Mouse (Mus musculus) MEL (cell line): Measurements from ENCODE around the gene Itgam. TPM values are rescaled to one million over a fixed set of nuclear protein-coding genes. Genes with fewer than 3 reads are reported as not detected.

ENCODE experiments used
- DNase-seq: peaks from one replicate; pipeline ENCODE4 v3.0.0; 2011; ENCODE audit warnings: low read depth, low spot score
- H3K27ac ChIP-seq: 2 replicates; pipeline ENCODE4 v1.5.1; 2012; ENCODE audit warnings: low read depth, mild to moderate bottlenecking, control low read depth, low read length, moderate library complexity; ENCODE audit not compliant: control insufficient read depth
- H3K27me3 ChIP-seq, 2 experiments: fragments of 150-350 bp in 1 of 2; sonication (generic) in 1 of 2; 2 replicates each; pipeline ENCODE4 v1.6.1; 2012; ENCODE audit warnings: low read length in 2 of 2, mild to moderate bottlenecking in 2 of 2, improper control_type of control experiment in 1 of 2, moderate library complexity in 1 of 2; ENCODE audit not compliant: insufficient read depth in 2 of 2, control insufficient read depth in 1 of 2
- H3K36me3 ChIP-seq, 2 experiments: 2 replicates each; pipeline ENCODE4 v1.6.1; 2012 to 2014; ENCODE audit warnings: low read length in 2 of 2, improper control_type of control experiment in 1 of 2, inconsistent platforms in 1 of 2, mild to moderate bottlenecking in 1 of 2; ENCODE audit not compliant: insufficient read depth in 2 of 2, control insufficient read depth in 1 of 2
- H3K4me1 ChIP-seq, 2 experiments: fragments of 150-350 bp in 1 of 2; sonication (generic) in 1 of 2; 2 replicates each; pipeline ENCODE4 v1.6.1; 2012; ENCODE audit warnings: low read length in 2 of 2, improper control_type of control experiment in 1 of 2, mild to moderate bottlenecking in 1 of 2; ENCODE audit not compliant: insufficient read depth in 2 of 2, control insufficient read depth in 1 of 2
- H3K4me3 ChIP-seq, 2 experiments: fragments of 150-350 bp in 1 of 2; sonication (generic) in 1 of 2; 2 replicates each; pipeline ENCODE4 v1.5.1; 2012; ENCODE audit warnings: low read depth in 2 of 2, low read length in 2 of 2, mild to moderate bottlenecking in 2 of 2, moderate library complexity in 2 of 2, control low read depth in 1 of 2, improper control_type of control experiment in 1 of 2; ENCODE audit not compliant: control insufficient read depth in 1 of 2, insufficient read depth in 1 of 2
- H3K79me2 ChIP-seq: 2 replicates; pipeline ENCODE4 v1.6.1; 2012; ENCODE audit warnings: mild to moderate bottlenecking, low read length, moderate library complexity; ENCODE audit not compliant: control insufficient read depth, poor library complexity, insufficient read depth
- H3K9ac ChIP-seq: 2 replicates; pipeline ENCODE4 v1.6.1; 2012; ENCODE audit warnings: low read depth, mild to moderate bottlenecking, control low read depth, low read length, moderate library complexity; ENCODE audit not compliant: control insufficient read depth, poor library complexity, severe bottlenecking
- H3K9me3 ChIP-seq: fragments of 150-350 bp; sonication (generic); replicated peaks from 2 replicates; pipeline ENCODE4 v1.6.1; 2012; ENCODE audit warnings: mild to moderate bottlenecking, low read length, improper control_type of control experiment, moderate library complexity; ENCODE audit not compliant: insufficient read depth
- CHD2 ChIP-seq: IDR thresholded peaks from 2 replicates; pipeline ENCODE4 v1.6.1; 2011; ENCODE audit warnings: low read length, improper control_type of control experiment
- ETS1 ChIP-seq: IDR thresholded peaks from 2 replicates; pipeline ENCODE4 v1.6.1; 2012; ENCODE audit warnings: low read depth, mild to moderate bottlenecking, inconsistent platforms, low read length, improper control_type of control experiment, moderate library complexity
- MAZ ChIP-seq: IDR thresholded peaks from 2 replicates; pipeline ENCODE4 v1.6.1; 2012; ENCODE audit warnings: low read depth, mild to moderate bottlenecking, inconsistent platforms, low read length, improper control_type of control experiment
- MXI1 ChIP-seq: IDR thresholded peaks from 2 replicates; pipeline ENCODE4 v1.6.1; 2011; ENCODE audit warnings: mild to moderate bottlenecking, low read depth, low read length, improper control_type of control experiment
- MYB ChIP-seq: IDR thresholded peaks from 2 replicates; pipeline ENCODE4 v1.6.1; 2011; ENCODE audit warnings: mild to moderate bottlenecking, low read depth, low read length, improper control_type of control experiment
- MYC ChIP-seq: IDR thresholded peaks from 2 replicates; pipeline ENCODE4 v1.6.1; 2011; ENCODE audit warnings: low read depth, mild to moderate bottlenecking, low read length, improper control_type of control experiment, moderate library complexity
- NELFE ChIP-seq: IDR thresholded peaks from 2 replicates; pipeline ENCODE4 v1.6.1; 2011; ENCODE audit warnings: low read depth, low read length, improper control_type of control experiment
- POLR2A ChIP-seq, 2 experiments: IDR thresholded peaks; 2 replicates each; pipeline ENCODE4 v1.6.1; 2011 to 2012; ENCODE audit warnings: low read length in 2 of 2, mild to moderate bottlenecking in 2 of 2, control low read depth in 1 of 2, improper control_type of control experiment in 1 of 2, low read depth in 1 of 2, moderate library complexity in 1 of 2; ENCODE audit not compliant: control insufficient read depth in 1 of 2, insufficient read depth in 1 of 2, poor library complexity in 1 of 2
- POLR2AphosphoS5 ChIP-seq: IDR thresholded peaks from 2 replicates; pipeline ENCODE4 v1.6.1; 2012; ENCODE audit warnings: low read depth, borderline replicate concordance, mild to moderate bottlenecking, inconsistent platforms, low read length, moderate library complexity, mixed read lengths
- SIN3A ChIP-seq: IDR thresholded peaks from 2 replicates; pipeline ENCODE4 v1.6.1; 2012; ENCODE audit warnings: low read length, improper control_type of control experiment, inconsistent platforms
- TAL1 ChIP-seq: IDR thresholded peaks from 2 replicates; pipeline ENCODE4 v1.6.1; 2012; ENCODE audit warnings: mild to moderate bottlenecking, inconsistent platforms, low read length, moderate library complexity, mixed read lengths
- TBP ChIP-seq: IDR thresholded peaks from 2 replicates; pipeline ENCODE4 v1.8.0; 2011; ENCODE audit warnings: low read depth, low read length, improper control_type of control experiment
- UBTF ChIP-seq: IDR thresholded peaks from 2 replicates; pipeline ENCODE4 v1.6.1; 2012; ENCODE audit warnings: low read depth, mild to moderate bottlenecking, inconsistent platforms, low read length, improper control_type of control experiment, moderate library complexity, borderline replicate concordance; ENCODE audit not compliant: insufficient read depth
- USF2 ChIP-seq, 2 experiments: IDR thresholded peaks; 2 replicates each; pipeline ENCODE4 v1.6.1; 2011 to 2012; ENCODE audit warnings: improper control_type of control experiment in 2 of 2, low read length in 2 of 2, borderline replicate concordance in 1 of 2, inconsistent platforms in 1 of 2, low read depth in 1 of 2, mild to moderate bottlenecking in 1 of 2; ENCODE audit not compliant: insufficient read depth in 1 of 2
- ZNF384 ChIP-seq: IDR thresholded peaks from 2 replicates; pipeline ENCODE4 v1.6.1; 2012; ENCODE audit warnings: low read depth, mild to moderate bottlenecking, inconsistent platforms, low read length, improper control_type of control experiment
- polyA plus RNA-seq, 2 experiments: library from polyadenylated mRNA; stranded (reverse) in 1 of 2; unstranded in 1 of 2; fragments of >175 nt in 1 of 2; fragments of >200 nt in 1 of 2; gene quantifications; 2 replicates each; pipeline versions ENCODE4 v1.2.1 to v1.2.4; 2012; ENCODE audit warnings: low replicate concordance in 2 of 2, low read depth in 1 of 2; ENCODE audit not compliant: insufficient read length in 2 of 2, insufficient read depth in 1 of 2, missing spikeins in 1 of 2
- total RNA-seq: library from RNA; depleted of rRNA; stranded (reverse); fragments of 300-350 nt; gene quantifications from 2 replicates; pipeline ENCODE4 v1.2.3, GENCODE M21; 2012

Gene Itgam
- total and polyA plus RNA-seq, 3 experiments, result not detected

DNA sequence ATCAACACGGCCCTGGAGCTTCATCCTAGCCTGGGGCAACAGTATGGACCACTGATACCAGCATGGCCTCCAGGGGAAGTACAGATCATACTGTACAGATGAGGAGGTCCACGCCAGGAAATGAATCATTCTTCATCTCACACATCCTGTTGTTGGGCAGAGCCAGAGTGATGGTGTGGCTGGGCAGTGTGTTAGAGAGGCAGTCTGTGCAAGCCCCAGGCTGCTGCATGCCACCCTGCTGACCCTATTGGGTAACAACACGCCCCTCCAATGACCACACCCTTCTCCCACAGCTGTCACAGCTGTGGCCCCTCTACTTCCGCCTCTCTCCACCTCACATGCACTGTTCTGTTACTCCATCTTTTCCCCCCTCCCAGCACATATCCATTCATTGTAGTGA is 11.7 kb upstream of the Itgam start:
- no peak for TF ChIP-seq CHD2
- peak; percentile 14; the same call in 1 of the 2 replicates for TF ChIP-seq ETS1
- 0 out of 2 replicates have a peak, but pooled peaks have one; percentile 35 for TF ChIP-seq MYC
- TF ChIP-seq TBP, result no peak
- TF ChIP-seq, all 39 proteins: peak for 2
- Histone ChIP-seq H3K27me3 (peaks cover 0 to 3% of the 10 kb centered on the region in 2 experiments; a peak in 2 of 4 replicates), H3K4me3 (no peak overlapping the region), H3K9ac (no peak overlapping the region), H3K4me1 (peaks cover 14 to 29% of the 10 kb centered on the region in 2 experiments), H3K9me3 (no peaks in the 10 kb centered on the region), H3K36me3 (peaks cover 0 to 28% of the 10 kb centered on the region in 2 experiments; a peak in 2 of 4 replicates), H3K27ac (no peak overlapping the region), H3K79me2 (no peaks in the 10 kb centered on the region)
- peak; percentile 38 for DNase-seq

DNA sequence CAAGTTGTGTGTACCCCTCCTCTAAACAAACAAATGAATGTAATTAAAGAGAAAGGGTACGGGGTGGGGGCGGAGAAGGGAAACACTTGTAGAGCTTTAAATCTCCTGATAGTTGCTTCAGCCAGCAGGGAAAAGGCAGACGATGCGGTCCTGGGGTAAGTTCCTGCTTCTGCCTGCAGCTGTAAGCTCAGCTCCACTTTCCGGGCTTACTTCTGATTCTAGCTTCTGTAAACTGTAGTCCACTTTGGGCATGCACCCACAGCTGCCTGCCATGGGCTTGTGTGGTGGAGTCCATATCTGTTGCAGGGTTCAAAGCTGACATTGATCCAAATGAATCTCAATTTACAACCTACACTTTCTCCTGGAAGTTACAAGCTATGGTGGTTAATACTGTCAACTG is 9.4 kb upstream of the Itgam start:
- H3K4me1 ChIP-seq, result peaks cover 9 to 22% of the 10 kb centered on the region in 2 experiments
- H3K36me3 ChIP-seq, result peaks cover 0 to 24% of the 10 kb centered on the region in 2 experiments; a peak in 2 of 4 replicates
- no peaks in the 10 kb centered on the region for H3K79me2 ChIP-seq
- TF ChIP-seq NELFE, result no peak
- no peak for TF ChIP-seq MAZ
- no peak for TF ChIP-seq USF2 (IDR thresholded peaks at IDR 0.05; ENCODE audit: borderline replicate concordance in 1 of 2, insufficient read depth in 1 of 2, low read depth in 1 of 2, low read length in 2 of 2)
- TF ChIP-seq POLR2AphosphoS5, result no peak
- TF ChIP-seq MYB, result no peak
- TF ChIP-seq UBTF, result no peak
- TF ChIP-seq, all 39 proteins: peak for 0
- Histone ChIP-seq H3K4me3 (no peak overlapping the region), H3K9me3 (no peaks in the 10 kb centered on the region), H3K27me3 (peaks cover 4 to 8% of the 10 kb centered on the region in 2 experiments; a peak in 3 of 4 replicates), H3K9ac (no peak overlapping the region), H3K27ac (no peak overlapping the region)
- no peak for DNase-seq

DNA sequence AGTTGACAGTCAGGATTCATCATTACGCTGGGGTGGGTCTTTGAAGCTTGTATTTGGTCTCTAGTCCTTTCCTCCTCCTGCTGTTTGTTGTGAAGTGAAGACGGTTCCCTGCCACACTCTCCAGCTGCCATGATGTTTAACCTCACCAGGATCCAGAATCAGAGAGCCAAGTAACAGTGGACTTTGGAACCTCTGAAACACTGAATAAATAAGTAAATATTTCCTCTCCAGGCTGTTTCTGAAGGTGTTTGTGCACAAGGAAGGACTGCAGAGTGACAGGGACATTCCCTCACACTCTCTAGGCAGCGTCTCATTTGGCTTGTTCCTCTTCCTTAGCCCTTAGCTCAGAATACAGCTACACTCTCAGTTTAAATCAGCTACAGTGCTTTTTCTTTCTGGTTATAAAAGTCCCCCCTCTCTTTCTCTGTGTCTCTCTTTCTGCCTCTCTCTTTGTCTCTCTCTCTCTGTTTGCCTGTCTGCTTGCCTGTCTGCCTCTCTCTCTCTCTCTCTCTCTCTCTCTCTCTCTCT is 5.5 kb upstream of the Itgam start:
- Histone ChIP-seq H3K9me3 (no peaks in the 10 kb centered on the region), H3K4me1 (no peaks in the 10 kb centered on the region)
- DNase-seq, result no peak
- TF ChIP-seq SIN3A (no peak), ZNF384 (no peak), POLR2A (IDR thresholded peaks at IDR 0.05; ENCODE audit: control insufficient read depth in 1 of 2, insufficient read depth in 1 of 2, low read depth in 1 of 2, low read length in 2 of 2, poor library complexity in 1 of 2) (no peak), MYB (no peak), MXI1 (no peak), TAL1 (no peak)
- TF ChIP-seq, all 39 proteins: peak for 0
- Histone ChIP-seq H3K36me3 (no peaks in the 10 kb centered on the region), H3K27ac (no peak overlapping the region), H3K4me3 (no peak overlapping the region), H3K9ac (no peak overlapping the region), H3K27me3 (peaks cover 4 to 8% of the 10 kb centered on the region in 2 experiments; a peak in 3 of 4 replicates), H3K79me2 (no peaks in the 10 kb centered on the region)
